Mouse (Mus musculus): ENCODE measurements around the gene Qser1. TPM values are rescaled to one million over a fixed set of nuclear protein-coding genes. Genes with fewer than 3 reads are reported as not detected.
A peak's percentile ranks its signal among the peaks of the same experiment; 100 is the strongest.

Gene Qser1
- polyA plus RNA-seq, 1 experiment from 2014 or later: 21.6 TPM

DNA sequence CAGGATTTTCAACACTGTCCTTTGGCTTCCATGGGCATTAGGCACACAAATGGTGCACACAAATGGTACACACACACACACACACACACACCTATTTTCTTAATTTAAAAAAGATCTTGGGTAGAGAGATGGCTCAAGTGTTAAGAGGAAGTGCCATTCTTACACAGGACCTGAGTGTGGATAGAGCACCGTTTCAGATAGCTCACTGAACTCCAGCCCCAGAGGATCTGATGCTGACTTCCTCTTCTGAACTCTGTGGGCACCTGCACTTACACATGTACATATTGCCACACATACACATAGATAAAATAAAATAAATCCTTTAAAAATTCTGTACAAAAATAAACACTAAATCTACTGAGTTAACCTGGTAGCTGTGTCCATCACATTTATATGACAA is 11.1 kb downstream of the Qser1 start:
- H3K9ac ChIP-seq (ENCODE audit: low read depth, low read length): no peak overlapping the region
- H3K4me1 ChIP-seq (ENCODE audit: control insufficient read depth, insufficient read depth, low read length): no peaks in the 10 kb centered on the region
- H3K9me3 ChIP-seq (ENCODE audit: control insufficient read depth, low read length): no peaks in the 10 kb centered on the region
- H3K4me2 ChIP-seq (replicated peaks; ENCODE audit: low read depth, low read length): no peak overlapping the region
- no peak overlapping the region for H3K27ac ChIP-seq (ENCODE audit: low read depth, low read length)
- H3K4me3 ChIP-seq (ENCODE audit: low read length): no peak overlapping the region
- H3K36me3 ChIP-seq (ENCODE audit: control insufficient read depth, insufficient read depth, low read length): peaks cover 2% of the 10 kb centered on the region; the same call in 1 of the 2 replicates
- WGBS: 89% methylated on average over 1 of the region's 1 CpGs
- no peaks in the 10 kb centered on the region for H3K27me3 ChIP-seq (ENCODE audit: control insufficient read depth, insufficient read depth, low read length)
- no peak for ATAC-seq (ENCODE audit: low FRiP score, low TSS enrichment)

DNA sequence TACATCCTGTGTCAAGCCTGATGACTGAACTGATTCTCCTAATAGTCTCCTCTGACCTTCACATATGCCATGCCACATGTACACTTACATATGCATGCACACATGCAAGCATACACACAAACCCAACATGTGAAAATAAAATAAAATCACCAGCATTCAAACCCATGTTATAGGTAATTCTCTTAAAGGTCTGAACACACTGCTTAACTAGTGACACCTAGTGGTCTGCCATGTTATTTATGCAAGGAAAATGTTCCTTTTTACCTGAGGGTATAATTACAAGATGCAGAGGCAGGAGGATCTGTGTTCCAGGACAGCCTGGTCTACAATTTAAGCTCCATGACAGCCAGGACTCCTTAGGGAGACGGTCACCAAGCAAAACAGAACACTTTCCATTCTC is 41.8 kb downstream of the Qser1 start:
- no peaks in the 10 kb centered on the region for H3K27me3 ChIP-seq (ENCODE audit: control insufficient read depth, insufficient read depth, low read length)
- H3K4me3 ChIP-seq (ENCODE audit: low read length): no peak overlapping the region
- no peaks in the 10 kb centered on the region for H3K4me1 ChIP-seq (ENCODE audit: control insufficient read depth, insufficient read depth, low read length)
- H3K9ac ChIP-seq (ENCODE audit: low read depth, low read length): no peak overlapping the region
- no peak overlapping the region for H3K27ac ChIP-seq (ENCODE audit: low read depth, low read length)
- H3K9me3 ChIP-seq (ENCODE audit: control insufficient read depth, low read length): no peaks in the 10 kb centered on the region
- ATAC-seq (ENCODE audit: low FRiP score, low TSS enrichment): no peak
- WGBS: 95% methylated on average over 1 of the region's 1 CpGs
- peaks cover 56% of the 10 kb centered on the region for H3K36me3 ChIP-seq (ENCODE audit: control insufficient read depth, insufficient read depth, low read length)
- no peak overlapping the region for H3K4me2 ChIP-seq (replicated peaks; ENCODE audit: low read depth, low read length)

DNA sequence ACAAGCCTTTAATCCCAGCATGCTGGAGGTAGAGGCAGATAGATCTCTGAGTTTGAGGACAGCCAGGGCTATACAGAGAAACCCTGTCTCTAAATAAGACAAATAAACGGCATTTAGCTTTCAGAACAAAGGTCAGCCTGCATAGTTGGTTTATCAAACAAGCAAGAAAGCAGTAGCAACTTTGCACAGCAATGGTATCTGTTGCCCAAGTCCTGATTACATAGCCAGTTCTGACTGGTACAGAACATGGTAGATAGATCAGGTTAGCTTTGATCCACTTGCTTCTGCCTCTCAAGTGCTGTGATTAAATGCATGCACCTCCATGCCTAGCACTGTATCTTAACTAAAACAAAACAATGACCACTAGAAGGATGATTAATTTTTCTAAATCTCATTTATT is 47.9 kb downstream of the Qser1 start:
- H3K9me3 ChIP-seq (ENCODE audit: control insufficient read depth, low read length): no peaks in the 10 kb centered on the region
- H3K27me3 ChIP-seq (ENCODE audit: control insufficient read depth, insufficient read depth, low read length): no peaks in the 10 kb centered on the region
- no peak overlapping the region for H3K4me2 ChIP-seq (replicated peaks; ENCODE audit: low read depth, low read length)
- 93% methylated on average over 1 of the region's 1 CpGs for WGBS
- H3K36me3 ChIP-seq (ENCODE audit: control insufficient read depth, insufficient read depth, low read length): peaks cover 31% of the 10 kb centered on the region
- no peak overlapping the region for H3K9ac ChIP-seq (ENCODE audit: low read depth, low read length)
- H3K4me3 ChIP-seq (ENCODE audit: low read length): no peak overlapping the region
- H3K4me1 ChIP-seq (ENCODE audit: control insufficient read depth, insufficient read depth, low read length): no peaks in the 10 kb centered on the region
- no peak overlapping the region for H3K27ac ChIP-seq (ENCODE audit: low read depth, low read length)
- ATAC-seq (ENCODE audit: low FRiP score, low TSS enrichment): no peak

DNA sequence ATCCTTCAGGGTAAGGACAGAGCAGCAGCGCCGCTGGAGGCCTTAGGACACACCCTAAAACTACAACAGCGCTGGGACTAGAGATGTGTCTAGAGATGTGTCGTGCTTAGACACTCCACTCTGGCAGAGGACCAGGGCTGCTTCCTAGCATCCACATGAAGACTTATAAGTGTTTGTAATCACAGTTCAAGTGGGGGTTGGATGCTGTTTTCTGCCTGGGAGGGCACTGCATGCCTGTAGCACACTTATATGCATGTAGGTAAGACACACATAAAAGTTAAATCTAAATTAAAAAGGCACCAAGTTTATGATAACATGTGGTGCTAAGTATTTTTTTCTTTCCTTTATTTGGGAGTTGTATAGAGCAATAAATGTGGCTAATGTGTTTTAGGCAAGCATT is 52.5 kb downstream of the Qser1 start:
- Histone ChIP-seq H3K36me3 (ENCODE audit: control insufficient read depth, insufficient read depth, low read length) (peaks cover 30% of the 10 kb centered on the region), H3K9me3 (ENCODE audit: control insufficient read depth, low read length) (no peaks in the 10 kb centered on the region), H3K9ac (ENCODE audit: low read depth, low read length) (no peak overlapping the region), H3K27ac (ENCODE audit: low read depth, low read length) (no peak overlapping the region), H3K27me3 (ENCODE audit: control insufficient read depth, insufficient read depth, low read length) (no peaks in the 10 kb centered on the region), H3K4me3 (ENCODE audit: low read length) (no peak overlapping the region), H3K4me1 (ENCODE audit: control insufficient read depth, insufficient read depth, low read length) (no peaks in the 10 kb centered on the region), H3K4me2 (replicated peaks; ENCODE audit: low read depth, low read length) (no peak overlapping the region)
- no peak for ATAC-seq (ENCODE audit: low FRiP score, low TSS enrichment)
- 94% methylated on average over 4 of the region's 4 CpGs for WGBS

DNA sequence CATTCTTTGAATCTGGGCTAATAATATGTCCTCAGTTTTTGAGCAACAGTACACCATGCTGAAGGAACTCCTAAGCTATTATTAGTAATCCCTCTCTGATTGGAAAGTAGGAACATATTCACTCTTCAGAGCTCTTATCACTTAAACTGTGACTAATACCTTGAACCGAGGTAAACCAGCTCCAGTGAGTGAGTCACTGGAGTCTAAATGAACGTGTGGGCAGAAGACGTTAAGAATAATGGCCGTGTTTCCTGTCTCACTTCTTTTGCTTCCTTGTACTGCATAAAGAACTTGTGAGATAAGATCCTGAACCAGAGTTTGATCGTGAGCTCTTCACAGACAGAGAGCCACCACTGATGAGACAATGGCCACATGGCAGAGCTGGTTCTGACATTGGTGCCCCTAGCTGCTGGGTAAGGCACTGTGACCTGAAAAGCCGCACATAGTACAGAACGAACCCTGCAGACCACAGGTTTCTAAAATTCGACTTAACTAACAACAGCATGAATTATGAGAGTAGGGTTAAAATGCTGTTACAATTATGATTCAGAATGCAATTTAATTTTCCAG is 53.3 kb downstream of the Qser1 start:
- no peak for ATAC-seq (ENCODE audit: low FRiP score, low TSS enrichment)
- Histone ChIP-seq H3K4me2 (replicated peaks; ENCODE audit: low read depth, low read length) (no peak overlapping the region), H3K27me3 (ENCODE audit: control insufficient read depth, insufficient read depth, low read length) (no peaks in the 10 kb centered on the region), H3K9me3 (ENCODE audit: control insufficient read depth, low read length) (no peaks in the 10 kb centered on the region), H3K9ac (ENCODE audit: low read depth, low read length) (no peak overlapping the region), H3K4me1 (ENCODE audit: control insufficient read depth, insufficient read depth, low read length) (no peaks in the 10 kb centered on the region), H3K36me3 (ENCODE audit: control insufficient read depth, insufficient read depth, low read length) (peaks cover 30% of the 10 kb centered on the region), H3K27ac (ENCODE audit: low read depth, low read length) (no peak overlapping the region), H3K4me3 (ENCODE audit: low read length) (no peak overlapping the region)
- WGBS: 76% methylated on average over 8 of the region's 8 CpGs

DNA sequence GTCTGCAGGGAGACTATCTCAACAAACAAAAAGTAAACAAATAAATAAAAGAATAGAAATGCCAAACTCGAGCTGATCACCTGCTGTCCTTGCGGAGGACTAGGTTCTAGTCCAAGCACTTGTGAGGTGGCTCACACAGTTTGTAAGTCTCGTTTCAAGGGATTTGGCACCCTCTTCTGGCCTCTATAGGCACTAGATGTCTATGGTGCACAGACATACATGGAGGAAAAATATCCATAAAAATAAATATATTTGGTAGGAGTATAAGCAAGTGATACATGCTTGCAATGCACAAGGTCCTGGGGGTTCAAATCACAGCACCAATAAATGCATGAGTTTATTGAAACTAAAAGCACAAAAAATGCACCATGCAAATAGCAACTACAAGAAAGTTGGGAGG is 65.9 kb downstream of the Qser1 start:
- no peak overlapping the region for H3K4me3 ChIP-seq (ENCODE audit: low read length)
- H3K27me3 ChIP-seq (ENCODE audit: control insufficient read depth, insufficient read depth, low read length): no peaks in the 10 kb centered on the region
- WGBS: 64% methylated on average over 3 of the region's 3 CpGs
- no peaks in the 10 kb centered on the region; the same call in 1 of the 2 replicates for H3K36me3 ChIP-seq (ENCODE audit: control insufficient read depth, insufficient read depth, low read length)
- no peak overlapping the region for H3K4me2 ChIP-seq (replicated peaks; ENCODE audit: low read depth, low read length)
- no peaks in the 10 kb centered on the region for H3K9me3 ChIP-seq (ENCODE audit: control insufficient read depth, low read length)
- H3K4me1 ChIP-seq (ENCODE audit: control insufficient read depth, insufficient read depth, low read length): no peaks in the 10 kb centered on the region
- H3K9ac ChIP-seq (ENCODE audit: low read depth, low read length): no peak overlapping the region
- 0 out of 2 replicates have a peak, but pooled peaks have one; percentile 14 for ATAC-seq (ENCODE audit: low FRiP score, low TSS enrichment)
- H3K27ac ChIP-seq (ENCODE audit: low read depth, low read length): no peak overlapping the region

DNA sequence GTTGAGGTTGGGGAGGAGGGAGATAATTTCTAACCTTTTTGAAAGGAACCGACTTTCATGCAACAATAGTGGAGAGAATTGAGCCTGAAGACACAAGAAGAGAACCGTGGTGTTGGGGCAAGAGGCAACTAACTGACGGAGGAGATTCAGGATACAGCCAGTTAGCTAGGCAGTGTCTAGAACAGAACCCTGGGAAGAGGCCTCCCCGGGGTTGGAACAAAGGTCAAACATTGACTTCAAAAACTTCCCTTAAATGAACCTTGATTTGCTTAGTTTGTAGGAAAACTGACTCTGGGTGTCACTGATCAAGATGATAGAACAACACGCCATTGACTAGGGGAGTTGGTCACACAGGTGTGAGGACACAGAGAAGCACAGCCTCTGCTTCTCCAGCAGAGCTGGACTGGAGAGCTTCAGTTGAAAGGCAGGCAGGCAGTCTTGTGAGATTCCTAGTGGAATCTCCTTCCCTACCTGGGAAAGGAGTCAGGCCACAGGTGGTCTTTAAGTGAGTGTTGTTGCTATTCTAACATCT is 67.8 kb downstream of the Qser1 start:
- H3K4me3 ChIP-seq (ENCODE audit: low read length): no peak overlapping the region
- WGBS: 72% methylated on average over 5 of the region's 5 CpGs

DNA sequence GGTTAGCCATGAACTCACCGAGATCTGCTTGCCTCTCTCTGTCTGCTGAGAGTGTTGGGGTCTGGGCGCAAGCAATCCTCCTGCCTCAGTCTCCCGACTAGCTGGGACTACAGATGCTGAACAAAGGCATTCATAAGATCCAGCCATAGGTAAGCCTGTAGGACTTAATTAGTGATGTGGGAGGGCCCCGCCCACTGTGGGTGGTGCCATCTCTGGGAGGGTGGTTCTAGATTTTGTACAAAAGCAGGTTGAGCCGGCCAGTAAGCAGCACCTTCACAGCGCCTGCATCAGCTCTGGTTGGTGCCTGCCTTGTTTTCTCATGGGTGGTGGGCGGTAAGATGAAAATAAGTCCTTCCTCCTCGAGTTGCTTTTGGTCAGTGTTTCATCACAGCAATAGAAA is 70.3 kb downstream of the Qser1 start:
- ATAC-seq (ENCODE audit: low FRiP score, low TSS enrichment): no peak
- Histone ChIP-seq H3K27ac (ENCODE audit: low read depth, low read length) (no peak overlapping the region), H3K4me3 (ENCODE audit: low read length) (no peak overlapping the region), H3K9me3 (ENCODE audit: control insufficient read depth, low read length) (no peaks in the 10 kb centered on the region), H3K27me3 (ENCODE audit: control insufficient read depth, insufficient read depth, low read length) (no peaks in the 10 kb centered on the region), H3K36me3 (ENCODE audit: control insufficient read depth, insufficient read depth, low read length) (no peaks in the 10 kb centered on the region), H3K4me2 (replicated peaks; ENCODE audit: low read depth, low read length) (no peak overlapping the region), H3K9ac (ENCODE audit: low read depth, low read length) (no peak overlapping the region), H3K4me1 (ENCODE audit: control insufficient read depth, insufficient read depth, low read length) (peaks cover 17% of the 10 kb centered on the region)
- WGBS: 58% methylated on average over 8 of the region's 8 CpGs

More for the DNA sequence above, 67.8 kb downstream of the Qser1 start:
- no peak overlapping the region for H3K27ac ChIP-seq (ENCODE audit: low read depth, low read length)
- no peak overlapping the region for H3K9ac ChIP-seq (ENCODE audit: low read depth, low read length)
- H3K9me3 ChIP-seq (ENCODE audit: control insufficient read depth, low read length): no peaks in the 10 kb centered on the region
- no peak for ATAC-seq (ENCODE audit: low FRiP score, low TSS enrichment)
- no peaks in the 10 kb centered on the region for H3K27me3 ChIP-seq (ENCODE audit: control insufficient read depth, insufficient read depth, low read length)
- no peaks in the 10 kb centered on the region for H3K4me1 ChIP-seq (ENCODE audit: control insufficient read depth, insufficient read depth, low read length)
- no peaks in the 10 kb centered on the region; the same call in 1 of the 2 replicates for H3K36me3 ChIP-seq (ENCODE audit: control insufficient read depth, insufficient read depth, low read length)
- H3K4me2 ChIP-seq (replicated peaks; ENCODE audit: low read depth, low read length): no peak overlapping the region

DNA sequence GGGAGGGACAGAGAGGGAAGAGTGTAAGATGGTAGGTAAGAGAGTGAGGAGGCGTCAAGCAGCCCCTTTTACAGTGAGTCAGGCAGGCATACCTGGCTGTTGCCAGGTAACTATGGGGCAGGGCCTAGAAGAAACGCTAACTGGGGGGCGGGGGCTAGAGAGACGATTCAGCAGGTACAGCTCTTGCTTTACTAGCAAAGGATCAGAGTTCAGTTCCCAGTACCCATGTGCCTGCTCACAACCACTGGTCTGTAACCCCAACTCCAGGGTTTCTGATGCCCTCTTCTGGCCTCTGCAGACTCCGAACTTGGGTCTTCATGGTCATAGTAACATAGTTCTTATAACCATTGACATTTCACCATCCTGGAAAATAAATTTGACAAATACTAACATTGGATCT is 72.6 kb downstream of the Qser1 start:
- Histone ChIP-seq H3K4me1 (ENCODE audit: control insufficient read depth, insufficient read depth, low read length) (peaks cover 23% of the 10 kb centered on the region), H3K27me3 (ENCODE audit: control insufficient read depth, insufficient read depth, low read length) (no peaks in the 10 kb centered on the region), H3K9ac (ENCODE audit: low read depth, low read length) (no peak overlapping the region), H3K4me3 (ENCODE audit: low read length) (no peak overlapping the region), H3K27ac (ENCODE audit: low read depth, low read length) (no peak overlapping the region), H3K36me3 (ENCODE audit: control insufficient read depth, insufficient read depth, low read length) (no peaks in the 10 kb centered on the region), H3K4me2 (replicated peaks; ENCODE audit: low read depth, low read length) (no peak overlapping the region), H3K9me3 (ENCODE audit: control insufficient read depth, low read length) (no peaks in the 10 kb centered on the region)
- WGBS: 47% methylated on average over 5 of the region's 5 CpGs
- no peak for ATAC-seq (ENCODE audit: low FRiP score, low TSS enrichment)
